Mouse (Mus musculus): ENCODE measurements around the gene Wdr13. TPM values are rescaled to one million over a fixed set of nuclear protein-coding genes. Genes with fewer than 3 reads are reported as not detected.

Gene Wdr13
- polyA plus RNA-seq (2012; rRNA removed), result 85.7 and 88.6 TPM in 2 replicates

DNA sequence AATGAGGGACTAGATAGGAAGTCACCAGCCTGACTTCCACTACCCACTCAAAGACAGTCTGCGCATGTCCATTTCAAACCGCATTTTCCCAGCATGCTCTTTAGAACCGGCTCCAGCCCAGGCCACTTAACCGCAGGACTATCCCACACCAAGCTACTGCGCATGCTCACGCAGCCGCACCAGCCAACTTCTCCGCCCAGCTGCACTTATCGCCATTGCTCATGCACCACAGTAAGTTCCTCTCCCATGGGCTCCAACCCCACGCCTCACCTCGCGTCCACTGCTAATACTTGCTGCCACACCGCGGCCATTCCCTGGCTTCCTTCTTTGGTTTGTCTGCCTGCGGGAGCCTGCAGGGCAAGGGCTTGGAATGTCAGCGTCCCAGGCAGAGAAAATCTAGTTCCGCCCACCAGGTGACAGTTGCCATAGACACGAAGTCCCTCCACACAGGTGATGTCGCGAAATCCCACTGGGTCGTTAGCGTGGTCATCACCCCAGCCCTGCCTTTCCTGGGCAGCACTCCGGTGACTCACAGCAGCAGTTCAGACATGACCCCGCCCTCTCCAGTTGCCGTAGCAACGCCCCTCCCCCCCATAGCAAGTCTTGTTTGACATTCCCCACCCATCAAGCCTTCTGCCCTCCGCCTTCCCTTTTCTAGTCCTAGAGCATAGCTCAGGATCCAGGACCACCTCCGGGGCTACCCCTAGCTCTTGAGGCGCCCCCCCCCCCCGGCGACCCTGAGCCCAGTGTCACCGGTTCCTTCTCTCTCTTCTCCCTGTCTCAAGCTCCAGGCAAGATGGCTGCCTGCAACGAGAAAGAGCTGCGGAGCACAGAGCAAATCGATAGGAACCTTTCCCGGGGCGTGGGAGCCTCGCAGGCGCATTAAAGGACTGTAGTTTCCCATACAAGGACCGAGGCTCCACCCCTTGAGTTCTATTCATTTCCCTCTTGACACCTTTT lies at the start of gene Wdr13:
Gene Wdr13, minus strand, starts transcription at position 876 of the 960 bp plus-strand sequence.

DNA sequence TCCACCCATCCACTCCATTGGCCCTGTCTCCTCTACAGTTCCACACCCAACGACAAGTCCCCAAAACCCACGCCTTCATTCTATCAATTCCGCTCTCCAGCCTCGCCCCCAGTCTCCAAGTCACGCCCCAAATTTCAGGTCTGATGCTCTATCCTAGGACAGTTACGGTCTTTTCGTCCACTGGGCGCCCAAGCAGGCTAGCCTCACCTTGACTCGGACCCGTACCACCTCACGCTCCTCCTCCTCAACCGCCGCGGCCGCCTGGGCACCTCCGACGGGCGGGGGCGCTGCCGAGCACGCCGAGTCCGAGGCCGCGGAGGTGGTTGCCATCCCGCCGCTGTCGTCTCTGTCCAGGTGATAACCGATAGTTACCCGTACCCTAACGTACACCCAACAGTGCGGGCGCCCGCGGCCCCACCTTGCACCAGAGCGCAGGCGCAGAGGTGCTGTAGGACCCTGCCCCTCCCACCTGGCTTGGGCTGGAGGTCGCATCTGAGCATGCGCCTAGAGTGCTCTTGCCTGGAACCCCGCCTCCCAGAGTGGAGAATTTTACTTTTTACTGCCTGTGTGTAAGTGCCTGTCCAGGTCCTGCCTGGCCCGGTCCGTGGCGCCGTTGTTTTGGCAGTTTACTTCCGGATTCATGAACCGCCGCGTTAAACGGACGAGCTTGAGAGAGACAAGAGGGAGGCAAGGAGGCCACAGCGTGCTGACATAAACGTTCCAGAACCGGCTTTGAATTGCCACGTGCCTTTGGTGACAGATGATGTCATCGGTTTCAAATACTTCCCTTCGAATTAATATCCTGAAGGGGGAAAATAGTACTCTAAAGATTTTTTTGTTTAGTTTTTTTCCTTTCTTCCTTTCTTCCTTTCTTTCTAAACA lies 43.1 kb upstream of the Wdr13 start, which contains the start of gene Tbc1d25:
Gene Tbc1d25, minus strand, starts transcription at position 678 of the 882 bp plus-strand sequence.

DNA sequence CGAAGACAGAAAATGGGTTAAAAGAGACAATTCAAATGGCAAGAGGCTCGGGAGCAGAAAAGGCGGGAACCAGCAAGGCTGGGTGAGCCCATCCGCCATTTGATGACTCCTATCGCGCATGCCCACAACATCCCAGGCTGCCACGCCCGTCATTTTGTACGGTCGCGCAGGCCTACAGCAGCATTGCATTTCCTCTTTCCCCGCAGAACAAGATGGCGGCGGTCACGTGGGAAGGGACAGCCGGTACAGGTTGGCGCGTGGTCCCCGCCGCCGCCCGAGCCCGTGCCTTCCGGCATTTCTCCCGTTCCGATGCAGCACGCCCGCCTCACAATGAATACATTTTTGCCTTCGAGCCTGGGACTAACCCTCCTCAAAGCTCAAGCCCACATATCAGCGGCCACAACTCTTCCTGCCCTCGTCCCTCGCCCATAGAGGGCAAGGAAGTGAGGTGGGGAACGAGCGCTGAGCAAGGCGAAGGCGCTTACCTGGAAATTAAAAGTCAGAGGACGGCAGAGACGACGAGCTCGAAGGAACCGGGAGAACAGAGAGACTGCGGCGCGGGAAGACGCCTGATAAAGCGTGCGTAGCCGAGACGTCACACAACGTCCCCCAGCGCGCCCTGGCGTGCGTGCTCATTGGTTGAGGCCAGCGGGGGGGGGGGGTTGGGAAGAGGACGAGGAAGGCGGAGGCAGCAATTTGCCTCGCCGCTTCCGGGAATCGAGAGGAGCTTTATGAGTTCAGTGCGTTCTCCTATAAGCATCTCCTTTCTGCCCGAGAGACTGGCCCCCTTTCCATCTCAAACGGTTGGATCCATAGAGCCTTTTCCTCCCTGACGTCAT lies 12.7 kb upstream of the Wdr13 start, which contains the start of gene Rbm3:
Gene Rbm3, minus strand, starts transcription at position 728 of the 839 bp plus-strand sequence.

DNA sequence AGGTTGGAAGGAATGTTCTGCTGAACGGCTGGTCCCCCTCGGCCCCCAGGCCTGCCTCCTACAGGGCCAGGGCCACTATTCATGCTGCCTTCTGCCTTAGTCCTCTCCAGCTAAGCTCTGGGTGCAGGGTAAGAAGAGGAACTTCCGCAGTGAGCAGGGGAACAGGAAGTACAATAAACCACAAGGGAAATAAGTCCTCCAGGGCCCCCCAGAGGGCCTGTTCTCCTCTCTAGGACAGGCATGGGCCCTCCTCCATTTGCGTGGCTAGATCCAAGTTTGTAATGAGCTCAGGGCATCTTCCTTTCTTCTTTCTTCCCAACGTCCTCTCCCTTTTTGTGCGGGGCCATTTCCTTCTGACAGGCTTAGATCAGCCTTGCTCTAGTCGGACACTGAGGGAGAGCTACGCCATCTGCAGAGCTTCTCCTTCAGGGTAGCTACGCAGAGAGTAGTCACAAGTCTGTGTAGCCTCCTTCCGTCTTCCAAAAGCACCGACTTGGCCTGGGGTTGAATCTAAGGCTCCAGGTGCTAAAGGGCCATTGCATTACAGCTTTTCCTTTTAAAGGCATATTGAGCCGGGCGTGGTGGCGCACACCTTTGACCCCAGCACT lies 42.2 kb downstream of the Wdr13 start, which contains the start of gene Was:
Gene Was, minus strand, starts transcription at position 153 of the 608 bp plus-strand sequence.

DNA sequence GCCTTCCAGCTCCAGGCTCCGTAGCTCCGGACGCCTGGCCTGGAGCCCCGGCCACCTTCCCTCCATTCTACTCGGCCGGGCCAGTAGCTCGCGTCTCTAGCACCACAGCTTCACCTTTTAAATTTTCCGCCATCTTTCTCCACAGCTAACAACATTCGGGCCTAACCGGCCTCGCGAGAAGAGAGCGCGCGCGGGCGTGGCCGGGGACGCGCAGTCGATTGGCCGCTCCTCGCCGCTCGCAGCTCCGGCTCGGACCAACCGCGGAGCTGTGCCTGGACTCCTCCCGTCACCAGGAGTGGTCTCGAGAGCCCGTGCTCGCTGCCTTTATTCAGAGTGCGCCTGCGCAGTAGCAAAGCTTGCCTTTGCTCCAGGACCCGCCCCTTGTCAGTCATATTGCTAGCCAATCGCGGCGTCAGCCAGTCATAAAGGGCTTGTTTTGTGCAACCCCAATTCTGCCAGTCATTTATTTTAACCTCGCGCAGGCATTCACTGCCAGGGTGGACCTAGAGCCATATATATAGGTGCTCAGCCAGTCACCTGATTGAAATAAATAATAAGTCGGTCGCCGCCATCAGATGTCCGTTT lies 58.2 kb downstream of the Wdr13 start, which contains the start of gene Suv39h1:
Gene Suv39h1, minus strand, starts transcription at position 331 of the 585 bp plus-strand sequence.

Other genes starting within 250 kb of the Wdr13 start
- 15.1 and 29.0 TPM in 2 replicates for gene Slc35a2, start 248.9 kb downstream of the Wdr13 start, polyA plus RNA-seq (2012; rRNA removed)
- 167 and 254 TPM in 2 replicates for gene Pqbp1, start 233.6 kb downstream of the Wdr13 start, polyA plus RNA-seq (2012; rRNA removed)
- 52.5 and 81.8 TPM in 2 replicates for gene Timm17b, start 233.5 kb downstream of the Wdr13 start, polyA plus RNA-seq (2012; rRNA removed)
- not detected in 2 replicates for gene Gm10491, start 225.1 kb downstream of the Wdr13 start, polyA plus RNA-seq (2012; rRNA removed)
- gene Gm10490, start 223.3 kb downstream of the Wdr13 start, polyA plus RNA-seq (2012; rRNA removed), result 0.29 TPM in 1 of 2 replicates, not detected in the other
- 14.0 and 40.0 TPM in 2 replicates for gene Pcsk1n, start 213.1 kb downstream of the Wdr13 start, polyA plus RNA-seq (2012; rRNA removed)
- gene Eras, start 204.3 kb downstream of the Wdr13 start, polyA plus RNA-seq (2012; rRNA removed), result 0.07 and 0.11 TPM in 2 replicates
- 88.1 and 106 TPM in 2 replicates for gene Hdac6, start 185.0 kb downstream of the Wdr13 start, polyA plus RNA-seq (2012; rRNA removed)
- gene Gata1, start 154.8 kb downstream of the Wdr13 start, polyA plus RNA-seq (2012; rRNA removed), result 9.1 and 11.0 TPM in 2 replicates
- 0.19 TPM in 1 of 2 replicates, not detected in the other for gene Glod5, start 114.4 kb downstream of the Wdr13 start, polyA plus RNA-seq (2012; rRNA removed)
- 56.8 and 78.2 TPM in 2 replicates for gene Suv39h1, start 58.1 kb downstream of the Wdr13 start, polyA plus RNA-seq (2012; rRNA removed)
- gene Was, start 42.4 kb downstream of the Wdr13 start, polyA plus RNA-seq (2012; rRNA removed), result 1.7 and 1.8 TPM in 2 replicates
- 596 and 658 TPM in 2 replicates for gene Rbm3, start 13.0 kb upstream of the Wdr13 start, polyA plus RNA-seq (2012; rRNA removed)
- gene Tbc1d25, start 43.3 kb upstream of the Wdr13 start, polyA plus RNA-seq (2012; rRNA removed), result 10.1 and 13.4 TPM in 2 replicates
- 15.4 and 22.9 TPM in 2 replicates for gene Ebp, start 60.6 kb upstream of the Wdr13 start, polyA plus RNA-seq (2012; rRNA removed)
- gene Porcn, start 73.6 kb upstream of the Wdr13 start, polyA plus RNA-seq (2012; rRNA removed), result 18.3 and 35.3 TPM in 2 replicates
- gene Ftsj1, start 119.5 kb upstream of the Wdr13 start, polyA plus RNA-seq (2012; rRNA removed), result 33.4 and 40.6 TPM in 2 replicates
- 7.4 and 7.7 TPM in 2 replicates for gene Slc38a5, start 138.2 kb upstream of the Wdr13 start, polyA plus RNA-seq (2012; rRNA removed)
- gene Ssxb10, start 194.5 kb upstream of the Wdr13 start, polyA plus RNA-seq (2012; rRNA removed), result not detected in 2 replicates
- gene Ssxb9, start 234.1 kb upstream of the Wdr13 start, polyA plus RNA-seq (2012; rRNA removed), result not detected in 2 replicates

Data from central nervous system, embryonic 11.5 days (tissue).